Mouse (Mus musculus) adrenal gland, postnatal 36 days (tissue): Measurements from ENCODE around the gene Akain1. TPM values are rescaled to one million over a fixed set of nuclear protein-coding genes. Genes with fewer than 3 reads are reported as not detected.

Experiments
- DNase-seq, 2 experiments: peaks; one replicate each; pipeline ENCODE4 v3.0.0; 2021; ENCODE audit warnings: mixed read lengths in 1 of 2
- long read RNA-seq, 2 experiments: library from polyadenylated mRNA; stranded (forward); transcript quantifications; one replicate each; pipeline ENCODE4 v2.0.0; 2021; ENCODE audit warnings: borderline sequencing depth in 2 of 2
- total RNA-seq, 2 experiments: library from RNA; stranded (reverse); gene quantifications; 2 replicates each; pipeline ENCODE4 v1.2.3; 2021

The Akain1 gene
- total RNA-seq: not detected
- long read RNA-seq, experiment 1: 0 reads
- long read RNA-seq, experiment 2: 0 reads

DNA sequence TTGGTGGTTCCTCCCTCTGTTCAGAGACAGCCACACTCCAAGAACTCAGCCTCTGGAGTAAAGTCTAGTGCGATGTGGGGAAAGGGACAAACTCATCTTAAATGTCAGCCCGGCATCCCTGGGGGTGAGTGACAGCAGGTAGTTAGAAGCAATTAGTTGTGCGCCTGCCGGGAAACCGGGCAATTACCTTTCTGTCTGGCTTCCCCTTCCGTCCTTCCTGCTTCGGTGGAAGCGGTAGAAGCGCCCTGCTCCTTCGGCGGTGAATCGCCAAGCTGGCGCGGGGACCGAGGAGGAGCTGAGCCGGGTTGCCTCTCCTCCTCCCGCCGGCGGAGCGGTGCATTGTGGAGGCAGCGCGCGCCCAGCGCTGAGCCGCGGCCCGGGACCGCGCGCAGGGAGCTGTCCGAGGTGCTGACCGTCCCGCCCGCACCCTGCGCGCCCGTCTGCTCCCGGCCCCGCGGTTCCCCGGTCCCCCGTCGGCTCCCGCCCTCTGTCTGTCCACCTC is at the start of gene Akain1:
Akain1 (plus strand) TSS at position 337 of the 502 bp plus-strand sequence.
- DNase-seq: peak; percentile 87 to 90

DNA sequence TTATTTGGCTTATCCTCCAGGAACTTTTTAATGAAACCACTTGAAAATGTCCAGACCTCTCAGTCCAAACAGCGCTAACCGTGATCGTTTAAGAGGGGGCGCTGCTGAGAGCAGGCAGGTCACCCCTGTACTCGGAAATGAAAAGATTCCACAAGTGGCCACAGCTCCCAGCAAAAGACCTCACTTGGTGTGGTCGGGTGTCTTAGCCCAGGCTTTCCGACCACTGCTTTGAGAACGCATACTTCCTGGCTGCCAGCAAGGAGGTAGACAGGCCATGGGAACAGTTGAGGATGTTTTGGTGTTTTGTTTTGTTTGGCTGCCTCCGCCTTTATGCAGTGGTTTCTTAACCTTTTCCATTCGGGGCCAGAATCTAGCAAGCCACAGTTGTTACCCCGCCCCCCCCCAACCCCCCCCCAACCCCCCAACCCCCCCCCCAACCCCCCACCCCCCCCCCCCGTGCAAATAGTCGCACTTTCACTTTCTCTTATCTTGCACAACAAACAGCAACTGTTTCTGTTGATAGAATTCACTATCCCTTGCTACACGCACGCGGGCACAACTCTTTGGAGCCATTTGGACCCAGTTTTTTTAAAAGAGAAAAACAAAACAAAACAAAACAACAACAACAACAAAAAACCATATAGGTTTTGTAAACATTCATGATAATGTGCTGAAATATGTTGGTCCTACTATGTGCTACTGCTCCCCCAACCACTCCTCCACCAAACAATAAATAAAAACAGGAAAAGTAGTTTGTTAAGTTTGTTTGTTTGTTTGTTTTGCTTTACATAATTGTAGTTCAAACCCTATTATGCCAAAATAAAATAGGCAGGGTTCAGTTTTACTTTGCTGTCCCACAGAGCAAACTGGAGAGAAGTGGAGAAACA is 42.7 kb upstream of the Akain1 start:
- peak; percentile 21 to 58 for DNase-seq

DNA sequence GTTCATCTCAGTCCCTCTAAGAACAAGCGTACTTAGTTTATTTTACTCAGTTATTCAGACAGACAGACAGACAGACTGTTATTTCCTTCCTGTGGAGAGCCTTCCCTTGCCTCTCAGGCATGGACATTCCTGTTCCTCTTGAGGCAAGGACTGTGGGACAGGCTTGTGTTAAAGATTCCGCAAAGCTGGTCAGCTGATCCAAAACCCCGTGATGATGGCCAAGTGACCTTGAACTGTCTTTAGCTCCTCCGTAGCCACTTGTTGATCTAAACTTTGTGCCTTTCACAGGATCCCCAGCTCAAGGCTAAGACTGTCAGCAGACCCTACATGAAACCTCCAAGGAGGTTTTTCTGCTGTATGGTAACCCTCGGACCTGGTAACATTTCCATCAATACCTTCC is 42.0 kb upstream of the Akain1 start:
- DNase-seq: no peak

DNA sequence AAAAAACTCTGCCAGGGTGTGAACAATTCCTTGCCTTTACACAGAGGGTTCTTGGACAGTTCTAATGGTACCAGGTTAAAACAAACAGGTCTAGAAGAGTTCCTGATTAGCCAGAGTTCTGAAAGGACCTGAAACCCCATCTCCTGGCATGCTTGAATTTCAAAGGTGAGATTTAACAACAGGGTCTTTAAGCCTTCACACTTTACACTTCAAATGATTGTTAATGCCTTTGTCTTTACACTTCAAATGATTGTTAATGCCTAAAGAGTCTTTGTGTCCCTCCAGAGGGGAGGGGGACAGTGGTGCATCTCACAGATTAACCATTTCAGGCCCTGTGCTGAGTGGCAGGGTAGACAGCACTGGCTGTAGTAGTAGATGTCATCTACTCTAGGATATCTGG is 41.0 kb upstream of the Akain1 start:
- no peak for DNase-seq

DNA sequence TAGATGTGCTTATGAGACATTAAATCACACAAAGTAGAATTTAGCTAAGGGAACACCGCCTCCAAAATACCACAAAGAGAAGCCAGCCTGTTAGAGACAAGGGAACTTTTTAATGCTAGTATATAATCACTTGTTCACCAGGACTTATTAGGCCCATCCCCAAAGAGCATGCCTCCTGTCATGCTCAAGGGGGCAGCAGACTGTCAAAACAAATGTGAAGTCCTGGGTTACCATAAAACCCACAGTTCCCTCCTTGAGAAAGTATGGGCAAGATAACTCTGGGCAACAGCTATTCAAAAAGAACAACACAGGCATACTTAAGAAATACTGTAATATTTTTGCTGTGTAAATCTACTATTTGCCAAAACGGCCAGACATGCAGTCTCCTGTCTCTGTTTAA is 38.0 kb upstream of the Akain1 start:
- no peak for DNase-seq

DNA sequence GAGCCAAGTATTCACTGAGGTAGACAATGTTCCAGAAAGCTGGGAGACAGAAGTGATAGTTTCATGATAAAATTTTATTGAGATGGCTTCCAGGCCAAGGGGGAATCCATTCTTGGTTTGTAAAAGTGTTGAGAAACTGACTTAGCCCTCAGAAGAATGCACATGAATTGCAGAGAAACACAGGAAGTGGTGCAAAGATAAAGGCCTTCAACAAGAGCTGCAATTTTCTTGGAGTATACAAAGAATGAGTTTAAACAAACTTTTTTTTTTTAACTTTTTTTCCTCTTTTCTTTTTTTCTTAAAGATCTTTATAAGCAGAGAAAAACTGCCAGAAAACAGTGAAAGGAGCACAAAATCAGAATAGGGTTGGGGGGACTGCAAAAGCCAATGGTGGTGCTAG is 23.0 kb upstream of the Akain1 start:
- no peak for DNase-seq

DNA sequence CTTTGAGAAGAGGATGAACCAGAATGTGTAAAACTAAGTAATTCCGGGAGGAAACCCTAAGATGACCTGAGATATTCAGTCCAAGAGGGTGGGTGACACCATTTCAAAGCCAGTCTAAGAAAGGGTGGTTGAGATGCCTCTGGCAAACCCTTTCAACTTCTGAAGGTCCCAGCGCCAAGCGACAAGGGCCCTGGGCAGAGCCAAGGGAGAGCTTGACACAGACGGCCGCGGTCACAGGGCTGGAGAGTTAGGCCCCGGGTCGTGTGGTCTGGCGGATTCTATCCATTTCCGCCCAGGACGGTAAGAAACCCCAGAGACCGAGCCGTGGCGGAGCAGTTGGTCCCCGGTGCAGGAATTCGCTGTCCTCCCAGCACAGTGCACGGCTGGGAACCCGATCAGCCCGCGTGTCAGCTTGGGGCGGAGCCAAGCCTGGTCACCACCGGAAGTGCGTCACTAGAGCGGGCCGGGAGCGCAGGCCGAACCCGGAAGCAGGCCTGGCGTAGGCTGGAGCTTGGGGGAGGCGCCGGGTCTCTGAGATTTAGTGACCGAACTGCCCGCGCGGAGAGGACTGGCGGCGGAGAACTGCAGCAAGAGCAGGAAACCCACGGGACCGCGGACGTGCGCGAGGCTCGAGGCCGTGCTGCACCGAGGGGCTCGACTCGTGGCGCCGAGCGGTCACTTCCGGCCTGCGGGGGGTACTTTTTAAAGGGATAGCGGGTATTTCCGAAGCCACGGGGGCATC is 22.0 kb upstream of the Akain1 start:
- DNase-seq: peak; percentile 97

DNA sequence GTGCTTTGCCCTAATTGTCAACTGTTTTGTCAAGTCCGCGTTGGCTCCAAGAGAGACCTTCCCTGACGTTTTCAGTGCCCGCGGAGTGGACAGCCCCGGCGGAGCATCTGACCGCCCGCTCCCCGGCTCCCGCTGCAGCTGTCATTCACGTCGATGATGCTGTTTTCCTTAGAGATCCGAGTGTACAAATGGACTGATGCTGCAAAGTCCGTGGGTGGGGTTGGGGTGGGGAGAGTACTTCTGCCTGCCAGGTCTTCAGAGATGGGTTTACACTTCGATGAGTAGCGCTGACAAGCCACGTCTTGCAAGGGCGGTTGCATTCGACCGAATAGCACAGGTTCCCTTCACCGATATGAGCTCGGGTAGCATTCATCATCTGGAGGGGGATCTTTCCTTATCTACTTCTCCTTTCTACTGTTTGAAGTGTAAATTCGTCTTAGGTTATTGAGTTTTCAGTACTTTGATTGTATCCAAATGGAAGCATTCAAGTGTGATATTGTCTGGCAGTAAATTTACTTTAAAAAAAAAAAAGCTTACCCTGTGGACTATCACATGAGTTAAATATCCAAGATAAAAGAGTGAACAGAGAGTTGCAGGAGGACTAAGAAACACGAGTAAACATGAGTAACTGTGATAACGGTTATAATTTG is 21.3 kb upstream of the Akain1 start:
- DNase-seq: no peak

DNA sequence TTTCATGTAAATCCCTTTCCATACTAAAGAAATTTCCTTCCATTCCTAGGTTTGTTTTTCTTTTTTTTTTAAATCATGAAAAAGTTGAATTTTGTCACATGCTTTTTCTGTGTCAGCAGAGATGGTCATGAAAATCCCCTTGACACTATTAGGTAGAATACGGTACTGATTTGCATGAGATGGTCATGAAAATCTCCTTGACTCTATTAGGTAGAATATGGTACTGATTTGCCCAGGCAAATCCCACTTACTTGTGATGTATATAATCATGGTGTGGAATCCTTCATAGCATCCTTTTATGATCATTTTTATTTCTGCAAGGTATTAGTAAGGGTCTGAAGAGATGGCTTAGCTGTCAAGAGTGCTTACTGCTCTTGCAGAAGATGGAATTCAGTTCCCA is 17.5 kb upstream of the Akain1 start:
- no peak for DNase-seq

DNA sequence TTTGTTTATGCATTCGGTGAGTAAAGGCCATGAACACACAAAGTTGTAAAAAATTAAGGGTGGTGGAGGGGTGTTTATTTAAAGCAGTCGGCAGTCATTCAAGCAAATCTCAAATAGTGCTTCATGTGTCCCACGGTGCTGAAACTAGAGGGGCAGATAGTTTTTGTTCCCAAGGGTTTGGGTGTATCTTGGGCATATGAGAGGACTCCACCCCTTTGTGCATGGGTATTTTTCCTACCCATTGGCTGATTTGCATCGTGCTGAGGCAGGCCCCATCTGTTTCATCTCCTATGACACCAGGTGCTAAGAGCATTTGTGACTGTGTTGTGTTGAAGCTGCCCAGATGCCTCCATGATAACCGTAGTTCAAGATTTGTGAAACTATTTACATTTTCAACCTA is 1.3 kb upstream of the Akain1 start:
- DNase-seq: no peak

DNA sequence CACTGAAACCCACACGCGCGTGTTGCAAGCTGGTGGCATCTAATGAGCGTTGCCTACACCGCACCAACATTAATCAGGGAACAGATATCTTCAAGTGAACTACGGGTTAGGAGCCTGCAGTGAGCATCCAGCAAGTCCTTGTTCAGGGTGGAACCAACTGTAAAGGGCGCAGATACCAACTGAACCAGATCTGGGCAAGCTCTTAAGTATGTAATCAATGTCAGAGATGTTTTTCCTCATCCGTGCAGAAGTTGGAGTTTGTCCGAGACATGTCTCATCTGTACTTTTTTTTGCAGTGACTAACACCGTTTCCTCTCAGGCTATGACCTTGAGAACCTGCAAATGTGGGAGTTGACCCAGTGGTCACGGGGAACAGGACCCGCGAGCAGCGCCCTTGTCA is 640 bp upstream of the Akain1 start:
- DNase-seq: no peak

DNA sequence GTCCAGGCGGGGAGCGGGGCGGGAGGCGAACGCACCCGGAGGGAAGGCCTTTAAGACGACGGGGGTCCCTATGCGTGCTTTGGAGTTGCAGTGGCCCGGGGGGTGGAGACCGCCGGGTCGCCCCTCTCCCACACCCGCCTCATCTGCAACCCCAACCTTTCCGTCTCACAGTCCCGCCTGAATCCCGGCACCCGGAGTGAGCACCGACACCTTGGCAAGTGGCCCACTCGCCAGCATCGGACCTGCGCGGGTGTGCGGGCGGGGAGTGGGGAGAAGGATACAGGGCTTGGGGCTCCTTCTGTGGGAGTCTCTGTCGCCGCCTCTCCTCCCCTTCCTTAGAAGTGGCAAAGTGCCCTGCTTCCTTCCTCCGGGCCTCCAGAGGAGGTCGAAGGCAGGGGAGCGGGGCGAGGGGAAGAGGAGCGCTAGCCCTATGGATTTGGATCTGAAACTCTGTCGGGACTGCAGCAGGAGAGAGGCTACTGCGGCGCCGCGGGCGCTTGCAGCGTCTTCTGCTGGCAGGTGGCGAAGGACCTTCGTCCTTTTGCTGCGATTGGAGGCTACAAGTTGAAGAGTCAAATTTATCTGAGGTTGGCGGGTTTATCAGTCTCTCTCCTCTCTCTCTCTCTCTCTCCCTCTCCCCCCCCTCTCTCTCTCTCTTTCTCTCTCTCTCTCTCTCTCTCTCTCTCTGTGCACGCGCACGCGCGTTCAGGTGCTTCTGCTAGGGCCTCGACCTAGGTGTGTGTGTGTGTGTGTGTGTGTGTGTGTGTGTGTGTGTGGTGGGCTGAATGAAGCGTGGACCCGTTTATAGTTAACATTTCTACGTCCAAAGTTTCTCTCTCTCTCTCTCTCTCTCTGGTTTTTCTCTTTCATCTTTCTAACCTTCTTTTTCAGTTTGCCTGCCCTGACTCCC is 700 bp downstream of the Akain1 start:
- peak; percentile 2 to 11 for DNase-seq

DNA sequence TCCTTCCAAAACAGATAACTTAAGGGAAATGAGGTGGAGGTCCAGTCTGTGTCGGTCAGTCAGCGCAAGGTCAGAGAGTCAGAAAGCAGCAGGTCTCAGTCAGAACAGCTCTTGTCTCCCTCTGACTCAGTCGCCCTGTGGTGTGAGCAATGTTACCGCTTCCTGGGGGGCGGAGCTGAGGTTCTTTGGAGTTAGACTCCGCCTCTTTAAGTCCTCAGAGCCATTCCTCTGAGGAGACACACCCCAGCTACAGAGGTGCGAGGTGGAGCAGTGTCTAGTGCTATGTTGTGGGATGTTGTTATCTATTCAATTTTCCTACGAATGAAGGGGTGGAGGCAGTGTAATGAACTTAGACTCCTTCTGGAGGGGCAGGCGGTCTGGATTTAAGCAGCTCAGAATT is 1.9 kb downstream of the Akain1 start:
- DNase-seq: no peak

DNA sequence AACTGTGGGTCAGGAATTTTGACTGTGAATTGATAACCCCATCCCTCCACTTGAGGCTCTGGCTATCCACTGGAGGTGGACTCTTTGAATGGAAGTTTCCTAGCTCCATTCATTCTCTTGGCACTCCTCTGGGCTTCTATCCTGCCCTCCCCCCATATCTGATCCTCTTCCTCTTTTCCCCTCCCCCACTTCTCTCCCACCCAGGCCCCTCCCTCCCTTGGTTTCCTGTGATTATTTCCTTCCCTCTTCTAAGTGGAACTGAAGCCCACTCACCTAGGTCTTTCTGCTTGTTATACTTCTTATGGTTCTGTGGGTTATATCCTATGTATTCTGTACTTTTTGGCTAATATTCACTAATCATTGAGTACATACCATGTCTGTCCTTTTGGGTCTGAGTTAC is 9.6 kb downstream of the Akain1 start:
- no peak for DNase-seq

DNA sequence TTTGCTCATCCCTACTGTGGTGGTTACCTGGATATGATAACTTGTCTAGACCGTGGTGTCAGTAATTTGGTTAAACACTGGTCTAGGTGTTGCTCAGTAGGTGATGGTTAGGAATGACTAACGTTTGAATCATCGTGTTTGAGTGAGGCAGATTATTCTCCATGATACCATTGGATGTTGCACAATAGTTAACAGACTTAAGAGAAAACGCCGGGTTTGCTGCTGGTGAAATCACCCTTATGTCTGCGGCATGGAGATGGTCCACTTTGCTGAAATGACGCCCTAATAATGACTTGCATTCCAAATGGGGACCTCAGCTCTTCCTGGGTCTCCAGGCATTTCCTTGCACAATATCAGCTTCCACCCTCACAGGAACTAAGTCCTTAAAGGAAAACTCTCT is 22.6 kb downstream of the Akain1 start:
- DNase-seq: no peak

DNA sequence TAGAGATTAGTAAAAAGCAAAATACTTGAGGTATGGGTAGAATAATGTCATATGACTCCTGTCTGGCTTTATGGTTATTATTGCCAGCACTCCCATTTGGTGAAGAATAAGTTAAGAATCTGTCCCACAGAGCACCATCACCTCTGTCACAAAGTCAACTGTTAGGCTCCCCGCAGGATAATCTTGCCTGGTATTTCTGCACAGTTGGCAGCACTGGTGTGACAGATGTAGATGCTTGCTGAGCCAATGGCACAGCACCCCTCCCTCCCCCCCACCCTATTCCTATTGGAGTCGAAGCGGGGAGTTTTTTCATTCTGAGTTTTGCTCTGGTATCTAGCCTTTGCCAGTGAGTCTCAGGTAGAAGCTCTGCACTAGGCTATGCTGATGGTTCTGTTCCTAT is 23.9 kb downstream of the Akain1 start:
- no peak for DNase-seq

DNA sequence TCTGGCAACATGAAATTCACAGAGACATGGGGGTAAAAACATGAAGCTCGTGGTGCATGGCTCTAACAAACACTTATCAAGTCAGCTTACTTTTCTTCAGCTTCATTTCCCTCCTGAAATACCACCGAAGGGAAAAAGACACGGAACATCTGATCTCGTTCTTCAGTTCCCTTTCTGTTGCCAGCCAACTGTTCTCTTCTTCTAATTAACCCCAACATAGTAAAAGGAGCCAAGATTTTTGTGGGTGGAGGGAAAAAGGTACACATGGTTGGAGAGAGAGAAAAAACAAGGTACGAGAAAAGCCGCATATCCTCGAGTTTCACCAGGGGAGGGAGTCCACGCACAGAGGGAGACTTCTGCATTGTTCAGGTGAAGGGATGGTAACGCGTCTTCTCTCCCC is 32.0 kb downstream of the Akain1 start:
- DNase-seq: no peak

DNA sequence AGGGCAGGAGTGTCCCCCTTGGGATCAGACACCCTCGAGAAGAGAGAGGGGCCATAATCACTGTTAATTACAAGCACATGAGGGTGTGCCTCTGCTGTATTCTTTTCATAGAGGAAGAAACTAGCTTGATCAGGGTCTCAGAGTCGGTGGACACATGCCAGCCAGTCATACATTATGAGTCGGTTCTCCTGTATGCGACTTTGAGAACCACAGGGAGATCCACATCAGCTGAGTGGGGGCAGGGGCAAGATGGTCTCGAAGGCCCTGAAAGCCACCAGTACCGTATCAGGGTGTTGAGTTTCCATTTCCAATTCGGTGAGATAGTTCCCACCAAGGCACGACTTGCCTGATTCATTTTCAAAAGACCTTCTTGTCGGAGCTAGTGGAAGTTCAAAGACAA is 33.3 kb downstream of the Akain1 start:
- no peak for DNase-seq

DNA sequence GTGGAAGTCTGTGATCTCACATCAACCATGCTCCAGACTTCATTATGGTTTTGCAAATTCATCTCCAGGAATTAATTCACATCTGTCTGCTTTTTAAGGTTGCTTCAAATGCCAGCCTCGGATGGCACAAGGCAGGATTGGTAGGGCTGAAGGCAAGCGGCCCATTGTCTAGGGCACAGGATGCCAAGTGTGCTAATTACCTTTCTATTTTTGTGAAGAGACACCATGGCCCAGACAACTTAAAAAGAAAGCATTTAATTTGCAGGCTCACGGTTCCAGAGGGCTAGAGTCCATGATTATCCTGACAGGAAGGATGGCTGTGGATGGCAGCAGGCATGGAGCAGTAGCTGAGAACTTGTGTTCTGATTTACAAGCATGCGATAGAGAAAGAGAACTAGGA is 35.0 kb downstream of the Akain1 start:
- DNase-seq: no peak

DNA sequence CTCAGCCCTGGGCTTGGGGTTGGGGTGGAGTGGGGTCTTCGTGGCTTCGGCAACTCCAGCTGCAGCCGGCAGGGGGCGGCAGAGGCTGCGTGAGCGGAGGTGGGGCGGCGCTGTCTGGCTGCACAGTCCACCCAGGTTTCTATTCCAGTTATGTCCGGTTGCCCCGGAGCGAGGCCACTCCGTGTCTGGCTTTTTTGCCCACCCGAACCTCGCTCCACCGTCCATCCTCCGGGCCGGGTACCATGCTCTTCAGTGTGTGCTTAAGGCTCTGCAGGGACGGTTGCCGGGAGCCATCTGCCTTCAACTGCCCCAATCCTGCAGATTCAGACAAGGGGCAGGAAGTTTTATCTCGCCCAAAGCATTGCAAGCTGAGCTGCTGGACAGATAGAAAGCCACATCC is 36.3 kb downstream of the Akain1 start:
- DNase-seq: peak; percentile 65 to 74

DNA sequence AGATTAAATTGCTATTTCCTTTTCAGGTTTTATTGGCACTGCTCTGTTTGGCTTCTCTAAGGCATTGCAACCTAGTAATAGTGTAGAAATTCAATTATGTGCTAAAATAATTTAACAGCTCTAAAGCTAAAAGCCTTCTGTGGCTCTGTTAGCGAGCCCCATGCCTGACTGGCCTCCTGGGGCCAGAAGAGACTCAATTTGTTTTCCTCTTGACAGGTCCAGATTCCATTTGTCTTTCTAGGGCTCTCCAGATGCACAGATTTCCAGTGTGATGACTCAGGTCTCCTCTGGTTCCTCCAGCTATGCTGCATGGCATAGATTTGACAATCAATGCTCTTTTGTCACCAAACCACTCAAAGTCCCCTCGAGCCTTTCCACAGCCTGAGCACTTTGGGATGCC is 38.4 kb downstream of the Akain1 start:
- DNase-seq: no peak

DNA sequence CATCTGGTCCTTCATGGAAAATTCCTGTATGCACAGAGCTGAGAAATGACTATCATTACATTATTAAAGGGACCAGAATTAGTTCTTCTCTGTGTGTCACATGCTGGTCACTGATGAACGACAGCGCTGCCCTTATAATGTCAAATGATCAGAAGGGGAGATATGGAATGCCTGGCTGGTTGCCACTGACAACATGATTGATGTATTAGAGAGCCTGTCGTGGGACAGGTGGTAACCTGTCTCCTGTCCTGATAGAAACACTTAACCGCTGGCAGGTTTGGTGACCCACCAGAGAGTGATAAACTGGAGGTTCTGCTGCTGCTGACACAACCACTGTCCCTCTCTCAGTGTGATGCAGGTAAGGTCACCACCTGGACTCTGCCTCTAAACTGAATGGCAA is 40.1 kb downstream of the Akain1 start:
- no peak for DNase-seq
